ENCODE assay signal across 13 mouse cellular contexts in genomic region chr16:26495721-26496120, GRCm38 (mm10). TPM values are rescaled to one million over a fixed set of nuclear protein-coding genes. Genes with fewer than 3 reads are reported as not detected.
A peak's percentile ranks its signal among the peaks of the same experiment; 100 is the strongest.
DNase-seq lines count a peak whose midpoint lies in the region; ATAC-seq and TF ChIP-seq lines count a peak whose summit lies in the region.
"Had no signal": no experiment of that assay in that cellular context is flagged by ENCODE, and none has a peak within 500 bp of the region (broad histone marks: within the 10 kb centered on the region; RNA-seq: fewer than 3 reads in every experiment).

No protein-coding gene starts in this region.

- 10% methylated on average over 2 of the region's 2 CpGs for WGBS in liver, adult 2 months
- WGBS in liver, embryonic 11.5 days: 10% methylated on average over 2 of the region's 2 CpGs
- WGBS in lung, postnatal 0 days: 9% methylated on average over 2 of the region's 2 CpGs

- peak; percentile 4 for DNase-seq in gastrocnemius, postnatal 10 days
- no peak for DNase-seq in gastrocnemius, postnatal 25 days
- peak; percentile 32 for DNase-seq in liver, adult 2 months (ENCODE audit: extremely low read depth, low read depth, low spot score)
- DNase-seq in liver, embryonic 11.5 days (ENCODE audit: low spot score): no peak
- no peak for DNase-seq in Patski (ENCODE audit: low read depth, low spot score)
- peak; percentile 34 for DNase-seq in lung, postnatal 0 days (ENCODE audit: low spot score)
- DNase-seq in ovary, postnatal 36 days (ENCODE audit: low spot score): no peak
- no peak for DNase-seq in gastrocnemius, adult 8-10 months (ENCODE audit: low spot score in 2 of 2)
- DNase-seq: cerebellum, adult 8-10 months; gastrocnemius, postnatal 36 days had no signal

- no peaks in the 10 kb centered on the region for H3K27me3 ChIP-seq in liver, adult 2 months (ENCODE audit: control insufficient read depth, insufficient read depth, low read length)
- H3K27me3 ChIP-seq in liver, embryonic 11.5 days (replicated peaks; ENCODE audit: control insufficient read depth, insufficient read depth, low read length): no peaks in the 10 kb centered on the region
- H3K27me3 ChIP-seq in Patski: peaks cover 5% of the 10 kb centered on the region
- H3K27me3 ChIP-seq in lung, postnatal 0 days (replicated peaks; ENCODE audit: insufficient read depth, low read length): no peaks in the 10 kb centered on the region
- H3K27me3 ChIP-seq: megakaryocyte, embryonic 14.5 days had no signal

- H3K4me3 ChIP-seq in liver, adult 2 months (ENCODE audit: insufficient read depth, low read depth, low read length): no peak overlapping the region
- H3K4me3 ChIP-seq in liver, embryonic 11.5 days (ENCODE audit: low read depth, low read length): no peak overlapping the region
- no peak overlapping the region for H3K4me3 ChIP-seq in lung, postnatal 0 days (ENCODE audit: low read depth, low read length)
- H3K4me3 ChIP-seq: megakaryocyte, embryonic 14.5 days had no signal

- TF ChIP-seq POLR2A in liver, adult 2 months (IDR thresholded peaks at IDR 0.05; ENCODE audit: extremely low read depth, insufficient read depth, low read length): no peak

- CTCF ChIA-PET in Patski (lab: Charles Lee): interaction anchor here (0.6 to 1.1 kb wide), 4 partner anchors 9 to 244 kb away, joined by 3 to 4 read pairs (median 3); no protein-coding TSS in a partner anchor

- H3K9me3 ChIP-seq in liver, embryonic 11.5 days (ENCODE audit: control insufficient read depth, low read length): no peaks in the 10 kb centered on the region
- H3K9me3 ChIP-seq in lung, postnatal 0 days (ENCODE audit: low read length): no peaks in the 10 kb centered on the region
- H3K9me3 ChIP-seq: megakaryocyte, embryonic 14.5 days had no signal

- ATAC-seq in liver, embryonic 11.5 days (replicated peaks; ENCODE audit: low FRiP score): no peak
- no peak for ATAC-seq in Patski
- no peak for ATAC-seq in lung, postnatal 0 days

- no peaks in the 10 kb centered on the region for H3K79me2 ChIP-seq in liver, adult 2 months (ENCODE audit: control insufficient read depth, insufficient read depth, low read length)

- H3K4me1 ChIP-seq in liver, adult 2 months (ENCODE audit: control insufficient read depth, insufficient read depth, low read length): no peaks in the 10 kb centered on the region
- H3K4me1 ChIP-seq in liver, embryonic 11.5 days (replicated peaks; ENCODE audit: control insufficient read depth, insufficient read depth, low read length): no peaks in the 10 kb centered on the region
- H3K4me1 ChIP-seq in lung, postnatal 0 days (ENCODE audit: insufficient read depth, low read depth, low read length): no peaks in the 10 kb centered on the region
- H3K4me1 ChIP-seq: megakaryocyte, embryonic 14.5 days had no signal

- no peaks in the 10 kb centered on the region for H3K36me3 ChIP-seq in liver, adult 2 months (ENCODE audit: control insufficient read depth, insufficient read depth, low read length)
- no peaks in the 10 kb centered on the region for H3K36me3 ChIP-seq in liver, embryonic 11.5 days (ENCODE audit: control insufficient read depth, insufficient read depth, low read length)
- H3K36me3 ChIP-seq in lung, postnatal 0 days (ENCODE audit: insufficient read depth, low read length): no peaks in the 10 kb centered on the region

- no peak overlapping the region for H3K27ac ChIP-seq in liver, adult 2 months (replicated peaks; ENCODE audit: insufficient read depth, low read depth, low read length)
- no peak overlapping the region for H3K27ac ChIP-seq in liver, embryonic 11.5 days (ENCODE audit: low read depth, low read length)
- no peak overlapping the region for H3K27ac ChIP-seq in lung, postnatal 0 days (ENCODE audit: low read length)

- in situ Hi-C loops in Patski (cut with MboI; ENCODE audit: low pct_unique_long_range_greater_than_20kb): no loop called here

- POLR2A ChIA-PET in Patski (lab: Charles Lee): no interaction called here

- H3K4me2 ChIP-seq in liver, embryonic 11.5 days: no peak overlapping the region
- no peak overlapping the region for H3K4me2 ChIP-seq in lung, postnatal 0 days (replicated peaks; ENCODE audit: low read depth, low read length)

- no peak for TF ChIP-seq EP300 in lung, postnatal 0 days (IDR thresholded peaks at IDR 0.05)

- peak; percentile 32; the same call in 1 of the 2 replicates for TF ChIP-seq CTCF in liver, adult 2 months (IDR thresholded peaks at IDR 0.05; ENCODE audit: low read depth, low read length)
- TF ChIP-seq CTCF in Patski (IDR thresholded peaks at IDR 0.05): peak; percentile 50
- peak; percentile 70 for TF ChIP-seq CTCF in lung, postnatal 0 days (IDR thresholded peaks at IDR 0.05)

- H3K9ac ChIP-seq in liver, adult 2 months (ENCODE audit: low read depth, low read length): no peak overlapping the region
- no peak overlapping the region for H3K9ac ChIP-seq in liver, embryonic 11.5 days (ENCODE audit: low read depth, low read length)
- no peak overlapping the region for H3K9ac ChIP-seq in lung, postnatal 0 days (replicated peaks; ENCODE audit: low read depth)

RNA-seq across cellular contexts. Expression of gene Tmem207, which starts 30.8 kb away (rescaled TPM):
- total RNA-seq in gastrocnemius, postnatal 10 days (2021): not detected
- not detected for total RNA-seq in gastrocnemius, postnatal 25 days (2021)
- total RNA-seq in liver, adult 2 months (2014; rRNA removed): not detected in 2 replicates
- polyA plus RNA-seq in liver, adult 2 months (2012; rRNA removed): not detected in 2 replicates
- polyA plus RNA-seq in liver, embryonic 11.5 days (2014; fragmentation: Nextera tagmentation; extraction: Ambion mirVana): not detected in 2 replicates
- polyA plus RNA-seq in Patski (2021): not detected
- polyA plus RNA-seq in lung, postnatal 0 days (2015; fragmentation: Nextera tagmentation; extraction: Ambion mirVana): not detected in 2 replicates
- total RNA-seq in gastrocnemius, adult 8-10 months (2022): not detected
- total RNA-seq: gastrocnemius, postnatal 36 days; layer of hippocampus, adult 18-20 months had no signal
- polyA plus RNA-seq: small intestine, adult 2 months had no signal

RNA-seq across cellular contexts. Expression of gene Cldn16, which starts 32.8 kb away (rescaled TPM):
- not detected for total RNA-seq in gastrocnemius, postnatal 10 days (2021)
- total RNA-seq in gastrocnemius, postnatal 25 days (2021): not detected
- not detected in 2 replicates for total RNA-seq in liver, adult 2 months (2014; rRNA removed)
- not detected in 2 replicates for polyA plus RNA-seq in liver, adult 2 months (2012; rRNA removed)
- polyA plus RNA-seq in liver, embryonic 11.5 days (2014; fragmentation: Nextera tagmentation; extraction: Ambion mirVana): not detected in 2 replicates
- not detected for polyA plus RNA-seq in Patski (2021)
- polyA plus RNA-seq in lung, postnatal 0 days (2015; fragmentation: Nextera tagmentation; extraction: Ambion mirVana): not detected in 2 replicates
- total RNA-seq in gastrocnemius, adult 8-10 months (2022): not detected
- total RNA-seq: gastrocnemius, postnatal 36 days; layer of hippocampus, adult 18-20 months had no signal
- polyA plus RNA-seq: small intestine, adult 2 months had no signal

Comparison
In these comparisons a context has a peak if more than half of its experiments do, and no peak if none do; other contexts are left out.
1. DNase-seq: peak in gastrocnemius, postnatal 10 days (single experiment), liver, adult 2 months (single experiment) and lung, postnatal 0 days (single experiment); none in gastrocnemius, postnatal 25 days (single experiment), liver, embryonic 11.5 days (single experiment), Patski (single experiment), ovary, postnatal 36 days (single experiment) and gastrocnemius, adult 8-10 months (0 of 2).
2. Peak in every context shown above with its lines, with median percentiles within 50 percentile points of each other: CTCF ChIP-seq.